Mouse (Mus musculus): Measurements from ENCODE around the gene Calr4. TPM values are rescaled to one million over a fixed set of nuclear protein-coding genes. Genes with fewer than 3 reads are reported as not detected.

Calr4 gene
- polyA plus RNA-seq, 1 experiment, result 0.34 TPM

GRCm38 (mm10) chr4:109267452-109267851 lies 33.2 kb downstream of the Calr4 start:
- Histone ChIP-seq H3K4me1 (ENCODE audit: control insufficient read depth, insufficient read depth, low read length) (peaks cover 14% of the 10 kb centered on the region), H3K27ac (ENCODE audit: insufficient read depth, low read depth, low read length) (no peak overlapping the region), H3K4me3 (ENCODE audit: insufficient read depth, low read length) (no peak overlapping the region)
- no peak for TF ChIP-seq CTCF (IDR thresholded peaks at IDR 0.05; ENCODE audit: low read depth, low read length)
- TF ChIP-seq POLR2A (IDR thresholded peaks at IDR 0.05; ENCODE audit: borderline replicate concordance, low read depth, low read length), result no peak

DNA sequence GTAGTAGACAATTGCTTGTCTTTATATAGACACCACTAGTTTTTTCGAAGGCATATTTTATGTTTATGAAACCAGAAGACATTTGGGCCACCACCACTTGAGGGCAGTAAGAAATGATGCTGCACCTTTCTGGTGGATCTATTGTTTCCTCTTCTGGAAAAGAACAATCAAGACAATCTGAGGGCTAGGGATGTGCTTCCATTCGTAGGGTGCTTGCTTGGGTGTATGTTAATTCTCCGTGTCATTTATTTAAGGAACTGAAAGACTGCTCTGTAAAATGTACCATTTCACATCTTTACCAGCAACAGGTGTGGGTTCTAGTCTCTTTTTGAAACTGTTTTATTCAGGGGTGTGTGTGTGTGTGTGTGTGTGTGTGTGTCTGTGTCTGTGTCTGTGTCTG lies 34.6 kb downstream of the Calr4 start:
- Histone ChIP-seq H3K4me1 (ENCODE audit: control insufficient read depth, insufficient read depth, low read length) (peaks cover 22% of the 10 kb centered on the region), H3K4me3 (ENCODE audit: insufficient read depth, low read length) (no peak overlapping the region), H3K27ac (ENCODE audit: insufficient read depth, low read depth, low read length) (no peak overlapping the region)
- TF ChIP-seq CTCF (IDR thresholded peaks at IDR 0.05; ENCODE audit: low read depth, low read length) (no peak), POLR2A (IDR thresholded peaks at IDR 0.05; ENCODE audit: borderline replicate concordance, low read depth, low read length) (no peak)

- no peak overlapping the region for H3K4me3 ChIP-seq (ENCODE audit: insufficient read depth, low read length)
- TF ChIP-seq CTCF (IDR thresholded peaks at IDR 0.05; ENCODE audit: low read depth, low read length) (no peak), POLR2A (IDR thresholded peaks at IDR 0.05; ENCODE audit: borderline replicate concordance, low read depth, low read length) (no peak)
- peak overlapping the region; percentile 32 for H3K27ac ChIP-seq (ENCODE audit: insufficient read depth, low read depth, low read length)
- H3K4me1 ChIP-seq (ENCODE audit: control insufficient read depth, insufficient read depth, low read length), result peaks cover 29% of the 10 kb centered on the region
These were observed 37.5 kb downstream of the Calr4 start for GRCm38 (mm10) chr4:109271803-109272202.

DNA sequence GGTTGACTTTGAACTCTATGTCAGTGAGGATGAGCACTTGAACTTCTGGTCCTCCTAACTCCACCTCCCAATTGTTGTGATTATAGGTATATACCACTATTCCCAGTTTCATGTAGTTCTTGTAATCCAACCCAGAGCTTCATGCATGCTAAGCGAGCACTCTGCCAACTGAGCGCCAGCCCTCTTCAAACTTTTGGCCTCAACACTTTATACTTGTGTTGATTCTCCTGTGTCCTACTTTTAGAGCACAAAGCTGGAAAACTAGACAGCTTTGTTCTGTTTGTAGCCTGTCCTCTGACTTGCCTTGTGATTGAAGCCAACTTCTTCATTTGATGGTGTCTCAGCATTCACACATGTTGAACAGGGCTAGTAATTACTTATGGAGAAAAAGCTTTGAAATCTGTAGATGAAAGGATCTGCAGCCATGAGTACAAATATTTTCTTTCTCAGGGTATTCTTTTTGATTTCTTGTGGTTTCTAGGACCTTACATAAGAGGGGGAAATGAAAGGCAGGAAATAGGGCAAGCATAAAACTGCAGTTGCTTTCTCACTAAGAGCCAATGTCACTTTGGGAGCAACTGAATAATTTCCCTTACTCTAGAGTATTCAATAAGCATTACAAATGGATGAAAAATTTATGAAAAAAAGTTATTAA lies 39.4 kb downstream of the Calr4 start:
- Histone ChIP-seq H3K4me3 (ENCODE audit: insufficient read depth, low read length) (no peak overlapping the region), H3K4me1 (ENCODE audit: control insufficient read depth, insufficient read depth, low read length) (peaks cover 29% of the 10 kb centered on the region), H3K27ac (ENCODE audit: insufficient read depth, low read depth, low read length) (peak overlapping the region; percentile 64)
- TF ChIP-seq CTCF (IDR thresholded peaks at IDR 0.05; ENCODE audit: low read depth, low read length), result no peak
- TF ChIP-seq POLR2A (IDR thresholded peaks at IDR 0.05; ENCODE audit: borderline replicate concordance, low read depth, low read length), result no peak

GRCm38 (mm10) chr4:109279689-109280458 lies 45.6 kb downstream of the Calr4 start, which contains the start of gene Eps15:
Eps15 (plus strand) TSS chr4:109280268.
- peak within 1 kb of the TSS; percentile 45 for H3K27ac ChIP-seq (ENCODE audit: insufficient read depth, low read depth, low read length)
- 0 out of 2 replicates have a peak, but pooled peaks have one; percentile 20 for TF ChIP-seq POLR2A (IDR thresholded peaks at IDR 0.05; ENCODE audit: borderline replicate concordance, low read depth, low read length)
- TF ChIP-seq CTCF (IDR thresholded peaks at IDR 0.05; ENCODE audit: low read depth, low read length), result no peak
- peaks cover 17% of the 10 kb centered on the region for H3K4me1 ChIP-seq (ENCODE audit: control insufficient read depth, insufficient read depth, low read length)
- H3K4me3 ChIP-seq (ENCODE audit: insufficient read depth, low read length), result peak within 1 kb of the TSS; percentile 99

DNA sequence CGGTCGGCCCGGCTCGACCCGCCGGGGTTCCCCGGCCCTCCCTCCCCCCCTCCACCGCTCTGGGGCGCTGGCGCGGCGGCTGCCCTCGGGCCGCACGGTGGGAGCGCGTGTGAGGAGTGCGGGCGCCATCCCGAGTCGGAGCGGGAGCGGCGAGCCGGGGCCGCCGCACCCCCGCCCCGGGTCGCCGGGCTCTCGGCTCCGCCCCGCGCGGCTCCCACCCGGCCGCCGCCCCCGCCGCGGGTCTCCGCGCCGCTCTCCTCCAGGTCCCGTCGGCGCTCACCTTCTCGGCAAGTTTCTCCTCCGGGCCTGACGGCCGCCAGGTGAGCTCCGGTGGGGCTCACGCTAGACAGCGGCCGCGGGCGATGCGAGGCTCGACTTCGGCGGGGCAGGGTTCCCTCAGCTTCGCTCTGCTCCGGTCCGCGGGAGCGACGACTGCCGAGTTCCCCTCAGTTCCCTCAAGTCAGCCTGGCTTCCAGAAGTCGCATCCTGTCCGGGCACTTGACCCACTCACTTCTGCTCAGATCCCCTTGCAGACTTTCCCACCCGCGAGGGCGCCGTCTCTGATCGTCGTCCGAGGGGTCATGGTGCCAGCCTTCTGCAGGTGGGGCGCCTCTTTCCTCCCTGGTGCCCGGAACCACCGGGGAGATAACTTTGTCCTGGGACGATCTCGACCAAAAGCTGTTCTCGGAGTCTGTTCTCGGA lies 46.3 kb downstream of the Calr4 start:
- H3K27ac ChIP-seq (ENCODE audit: insufficient read depth, low read depth, low read length), result peak overlapping the region; percentile 45
- H3K4me3 ChIP-seq (ENCODE audit: insufficient read depth, low read length), result peak overlapping the region; percentile 99
- TF ChIP-seq CTCF (IDR thresholded peaks at IDR 0.05; ENCODE audit: low read depth, low read length) (no peak), POLR2A (IDR thresholded peaks at IDR 0.05; ENCODE audit: borderline replicate concordance, low read depth, low read length) (no peak)
- peaks cover 19% of the 10 kb centered on the region for H3K4me1 ChIP-seq (ENCODE audit: control insufficient read depth, insufficient read depth, low read length)

DNA sequence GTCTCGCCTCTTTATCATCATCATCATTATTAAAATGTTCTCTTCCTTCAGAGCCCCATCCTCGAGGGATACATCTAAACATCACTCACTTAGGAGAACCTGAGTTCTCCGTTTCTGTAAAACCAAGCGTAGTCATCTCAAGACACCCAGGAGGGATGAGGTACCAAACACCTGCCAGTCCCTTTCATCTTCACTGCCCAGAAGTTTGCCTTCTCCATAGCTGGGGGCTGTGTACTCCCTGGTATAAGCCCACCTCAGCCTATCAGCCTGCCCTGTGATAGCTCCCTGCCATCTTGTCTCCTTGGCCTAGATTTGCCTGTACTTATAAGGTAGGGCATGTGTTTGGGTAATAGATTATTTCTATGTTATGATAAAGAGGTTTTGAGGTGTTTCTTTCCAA lies 46.9 kb downstream of the Calr4 start:
- Histone ChIP-seq H3K4me3 (ENCODE audit: insufficient read depth, low read length) (peak overlapping the region; percentile 99), H3K4me1 (ENCODE audit: control insufficient read depth, insufficient read depth, low read length) (peaks cover 19% of the 10 kb centered on the region), H3K27ac (ENCODE audit: insufficient read depth, low read depth, low read length) (no peak overlapping the region)
- TF ChIP-seq POLR2A (IDR thresholded peaks at IDR 0.05; ENCODE audit: borderline replicate concordance, low read depth, low read length) (no peak), CTCF (IDR thresholded peaks at IDR 0.05; ENCODE audit: low read depth, low read length) (no peak)

- no peak overlapping the region for H3K27ac ChIP-seq (ENCODE audit: insufficient read depth, low read depth, low read length)
- H3K4me3 ChIP-seq (ENCODE audit: insufficient read depth, low read length), result no peak overlapping the region
- peaks cover 19% of the 10 kb centered on the region for H3K4me1 ChIP-seq (ENCODE audit: control insufficient read depth, insufficient read depth, low read length)
- TF ChIP-seq CTCF (IDR thresholded peaks at IDR 0.05; ENCODE audit: low read depth, low read length), result no peak
- TF ChIP-seq POLR2A (IDR thresholded peaks at IDR 0.05; ENCODE audit: borderline replicate concordance, low read depth, low read length), result no peak
These were observed 47.7 kb downstream of the Calr4 start for GRCm38 (mm10) chr4:109281946-109282345.

DNA sequence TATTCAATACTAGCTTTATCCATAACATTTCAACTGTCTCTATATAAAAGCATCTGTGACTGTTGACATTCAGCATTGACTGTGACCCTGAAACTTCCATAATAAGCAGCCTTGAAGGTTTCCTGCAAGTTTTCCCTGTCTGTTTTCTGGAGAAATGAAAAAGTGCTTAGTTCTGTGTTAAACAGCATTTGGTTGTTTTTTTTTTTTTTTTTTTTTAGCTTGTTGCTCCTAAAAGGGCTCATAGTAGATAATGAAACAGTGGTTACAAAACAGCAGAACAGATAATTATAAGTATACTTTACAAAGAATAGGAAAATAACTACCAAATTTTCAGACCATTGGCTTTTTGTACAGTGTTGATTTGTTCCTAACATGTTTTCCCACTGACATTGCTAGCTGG lies 60.3 kb downstream of the Calr4 start:
- Histone ChIP-seq H3K4me3 (ENCODE audit: insufficient read depth, low read length) (no peak overlapping the region), H3K4me1 (ENCODE audit: control insufficient read depth, insufficient read depth, low read length) (0 out of 2 replicates have a peak, but pooled peaks cover 2% of the 10 kb centered on the region), H3K27ac (ENCODE audit: insufficient read depth, low read depth, low read length) (no peak overlapping the region)
- TF ChIP-seq CTCF (IDR thresholded peaks at IDR 0.05; ENCODE audit: low read depth, low read length) (no peak), POLR2A (IDR thresholded peaks at IDR 0.05; ENCODE audit: borderline replicate concordance, low read depth, low read length) (no peak)
